Mouse (Mus musculus): Measurements from ENCODE around the gene Pdia3. TPM values are rescaled to one million over a fixed set of nuclear protein-coding genes. Genes with fewer than 3 reads are reported as not detected.

The Pdia3 gene
- polyA plus RNA-seq, 1 experiment from 2014 or later: 174 TPM

GRCm38 (mm10) chr2:121412843-121413386 is 660 bp upstream of the Pdia3 start:
- Histone ChIP-seq H3K4me1 (ENCODE audit: control insufficient read depth, insufficient read depth, low read length) (peaks cover 14% of the 10 kb centered on the region), H3K27ac (ENCODE audit: low read depth, low read length) (peak overlapping the region; percentile 97), H3K4me2 (ENCODE audit: low read length) (peak overlapping the region; percentile 81), H3K9ac (ENCODE audit: low read length) (peak overlapping the region; percentile 98), H3K27me3 (replicated peaks; ENCODE audit: control insufficient read depth, insufficient read depth, low read length) (no peaks in the 10 kb centered on the region), H3K4me3 (ENCODE audit: low read depth, low read length) (peak overlapping the region; percentile 97), H3K36me3 (ENCODE audit: control insufficient read depth, insufficient read depth, low read length) (peaks cover 10% of the 10 kb centered on the region; the same call in 1 of the 2 replicates), H3K9me3 (replicated peaks; ENCODE audit: control insufficient read depth, low read length) (no peaks in the 10 kb centered on the region)
- no peak for DNase-seq (ENCODE audit: low spot score)
- WGBS: 12% methylated on average over 4 of the region's 4 CpGs
- ATAC-seq: 0 out of 2 replicates have a peak, but pooled peaks have one; percentile 1

- under 1% methylated on average over 32 of the region's 32 CpGs for WGBS
- Histone ChIP-seq H3K9ac (ENCODE audit: low read length) (peak overlapping the region; percentile 98), H3K27me3 (replicated peaks; ENCODE audit: control insufficient read depth, insufficient read depth, low read length) (no peaks in the 10 kb centered on the region), H3K9me3 (replicated peaks; ENCODE audit: control insufficient read depth, low read length) (no peaks in the 10 kb centered on the region), H3K27ac (ENCODE audit: low read depth, low read length) (peak overlapping the region; percentile 97), H3K36me3 (ENCODE audit: control insufficient read depth, insufficient read depth, low read length) (peaks cover 23% of the 10 kb centered on the region), H3K4me1 (ENCODE audit: control insufficient read depth, insufficient read depth, low read length) (peaks cover 14% of the 10 kb centered on the region), H3K4me3 (ENCODE audit: low read depth, low read length) (peak overlapping the region; percentile 97), H3K4me2 (ENCODE audit: low read length) (peak overlapping the region; percentile 81)
- DNase-seq (ENCODE audit: low spot score) (peak; percentile 41), ATAC-seq (peak; percentile 54)
Observed at GRCm38 (mm10) chr2:121414139-121414685, 637 bp downstream of the Pdia3 start.

- Histone ChIP-seq H3K27ac (ENCODE audit: low read depth, low read length) (no peak overlapping the region), H3K9me3 (replicated peaks; ENCODE audit: control insufficient read depth, low read length) (no peaks in the 10 kb centered on the region), H3K4me1 (ENCODE audit: control insufficient read depth, insufficient read depth, low read length) (peaks cover 14% of the 10 kb centered on the region), H3K9ac (ENCODE audit: low read length) (peak overlapping the region; percentile 98), H3K4me2 (ENCODE audit: low read length) (peak overlapping the region; percentile 81), H3K4me3 (ENCODE audit: low read depth, low read length) (peak overlapping the region; percentile 97), H3K36me3 (ENCODE audit: control insufficient read depth, insufficient read depth, low read length) (peaks cover 23% of the 10 kb centered on the region), H3K27me3 (replicated peaks; ENCODE audit: control insufficient read depth, insufficient read depth, low read length) (no peaks in the 10 kb centered on the region)
- no peak for DNase-seq (ENCODE audit: low spot score)
- ATAC-seq: no peak
- WGBS: 64% methylated on average over 3 of the region's 3 CpGs
Observed at GRCm38 (mm10) chr2:121415103-121415502, 1.5 kb downstream of the Pdia3 start.

- H3K4me3 ChIP-seq (ENCODE audit: low read depth, low read length): peak overlapping the region; percentile 97
- peaks cover 14% of the 10 kb centered on the region for H3K4me1 ChIP-seq (ENCODE audit: control insufficient read depth, insufficient read depth, low read length)
- H3K9me3 ChIP-seq (replicated peaks; ENCODE audit: control insufficient read depth, low read length): no peaks in the 10 kb centered on the region
- no peak overlapping the region; the same call in 1 of the 2 replicates for H3K9ac ChIP-seq (ENCODE audit: low read length)
- no peaks in the 10 kb centered on the region for H3K27me3 ChIP-seq (replicated peaks; ENCODE audit: control insufficient read depth, insufficient read depth, low read length)
- H3K27ac ChIP-seq (ENCODE audit: low read depth, low read length): no peak overlapping the region
- WGBS: 89% methylated on average over 3 of the region's 3 CpGs
- H3K36me3 ChIP-seq (ENCODE audit: control insufficient read depth, insufficient read depth, low read length): peaks cover 23% of the 10 kb centered on the region
- DNase-seq (ENCODE audit: low spot score) (no peak), ATAC-seq (no peak)
- peak overlapping the region; percentile 81 for H3K4me2 ChIP-seq (ENCODE audit: low read length)
Observed at GRCm38 (mm10) chr2:121415591-121415990, 2.0 kb downstream of the Pdia3 start.

GRCm38 (mm10) chr2:121416356-121416755 is 2.8 kb downstream of the Pdia3 start:
- H3K4me3 ChIP-seq (ENCODE audit: low read depth, low read length): no peak overlapping the region
- WGBS: 93% methylated on average over 6 of the region's 6 CpGs
- DNase-seq (ENCODE audit: low spot score) (no peak), ATAC-seq (no peak)
- 0 out of 2 replicates have a peak overlapping the region, but pooled peaks have one; percentile 1 for H3K4me2 ChIP-seq (ENCODE audit: low read length)
- no peak overlapping the region for H3K27ac ChIP-seq (ENCODE audit: low read depth, low read length)
- H3K4me1 ChIP-seq (ENCODE audit: control insufficient read depth, insufficient read depth, low read length): peaks cover 14% of the 10 kb centered on the region
- H3K36me3 ChIP-seq (ENCODE audit: control insufficient read depth, insufficient read depth, low read length): peaks cover 23% of the 10 kb centered on the region
- H3K9me3 ChIP-seq (replicated peaks; ENCODE audit: control insufficient read depth, low read length): no peaks in the 10 kb centered on the region
- no peak overlapping the region for H3K9ac ChIP-seq (ENCODE audit: low read length)
- H3K27me3 ChIP-seq (replicated peaks; ENCODE audit: control insufficient read depth, insufficient read depth, low read length): no peaks in the 10 kb centered on the region

GRCm38 (mm10) chr2:121418476-121418875 is 4.9 kb downstream of the Pdia3 start:
- Histone ChIP-seq H3K4me1 (ENCODE audit: control insufficient read depth, insufficient read depth, low read length) (peaks cover 12% of the 10 kb centered on the region), H3K9ac (ENCODE audit: low read length) (no peak overlapping the region), H3K27me3 (replicated peaks; ENCODE audit: control insufficient read depth, insufficient read depth, low read length) (no peaks in the 10 kb centered on the region), H3K4me2 (ENCODE audit: low read length) (no peak overlapping the region), H3K27ac (ENCODE audit: low read depth, low read length) (no peak overlapping the region), H3K9me3 (replicated peaks; ENCODE audit: control insufficient read depth, low read length) (no peaks in the 10 kb centered on the region), H3K36me3 (ENCODE audit: control insufficient read depth, insufficient read depth, low read length) (peaks cover 35% of the 10 kb centered on the region), H3K4me3 (ENCODE audit: low read depth, low read length) (no peak overlapping the region)
- no peak for ATAC-seq
- WGBS: 97% methylated on average over 3 of the region's 3 CpGs
- DNase-seq (ENCODE audit: low spot score): no peak

GRCm38 (mm10) chr2:121423166-121423565 is 9.6 kb downstream of the Pdia3 start:
- H3K4me3 ChIP-seq (ENCODE audit: low read depth, low read length): no peak overlapping the region
- 91% methylated on average over 2 of the region's 2 CpGs for WGBS
- H3K36me3 ChIP-seq (ENCODE audit: control insufficient read depth, insufficient read depth, low read length): peaks cover 65% of the 10 kb centered on the region
- H3K27me3 ChIP-seq (replicated peaks; ENCODE audit: control insufficient read depth, insufficient read depth, low read length): no peaks in the 10 kb centered on the region
- H3K4me2 ChIP-seq (ENCODE audit: low read length): no peak overlapping the region
- H3K4me1 ChIP-seq (ENCODE audit: control insufficient read depth, insufficient read depth, low read length): no peaks in the 10 kb centered on the region
- DNase-seq (ENCODE audit: low spot score) (no peak), ATAC-seq (no peak)
- H3K9ac ChIP-seq (ENCODE audit: low read length): no peak overlapping the region
- H3K27ac ChIP-seq (ENCODE audit: low read depth, low read length): no peak overlapping the region
- no peaks in the 10 kb centered on the region for H3K9me3 ChIP-seq (replicated peaks; ENCODE audit: control insufficient read depth, low read length)

- ATAC-seq (no peak), DNase-seq (ENCODE audit: low spot score) (no peak)
- Histone ChIP-seq H3K27me3 (replicated peaks; ENCODE audit: control insufficient read depth, insufficient read depth, low read length) (no peaks in the 10 kb centered on the region), H3K27ac (ENCODE audit: low read depth, low read length) (no peak overlapping the region), H3K4me3 (ENCODE audit: low read depth, low read length) (no peak overlapping the region), H3K4me1 (ENCODE audit: control insufficient read depth, insufficient read depth, low read length) (no peaks in the 10 kb centered on the region), H3K9ac (ENCODE audit: low read length) (no peak overlapping the region), H3K36me3 (ENCODE audit: control insufficient read depth, insufficient read depth, low read length) (peaks cover 80% of the 10 kb centered on the region), H3K4me2 (ENCODE audit: low read length) (no peak overlapping the region), H3K9me3 (replicated peaks; ENCODE audit: control insufficient read depth, low read length) (no peaks in the 10 kb centered on the region)
- 89% methylated on average over 2 of the region's 2 CpGs for WGBS
Observed at GRCm38 (mm10) chr2:121425890-121426289, 12.3 kb downstream of the Pdia3 start.

- peak; percentile 61 for DNase-seq (ENCODE audit: low spot score)
- ATAC-seq: no peak
- whole genome bisulfite sequencing: 100% methylated on average over 1 of the region's 1 CpGs
Observed at GRCm38 (mm10) chr2:121434854-121435253, 21.3 kb downstream of the Pdia3 start.

More at GRCm38 (mm10) chr2:121434854-121435253, 21.3 kb downstream of the Pdia3 start:
- Histone ChIP-seq H3K27ac (ENCODE audit: low read depth, low read length) (no peak overlapping the region), H3K4me3 (ENCODE audit: low read depth, low read length) (no peak overlapping the region), H3K9ac (ENCODE audit: low read length) (no peak overlapping the region), H3K4me2 (ENCODE audit: low read length) (no peak overlapping the region), H3K36me3 (ENCODE audit: control insufficient read depth, insufficient read depth, low read length) (peaks cover 96% of the 10 kb centered on the region), H3K27me3 (replicated peaks; ENCODE audit: control insufficient read depth, insufficient read depth, low read length) (no peaks in the 10 kb centered on the region), H3K9me3 (replicated peaks; ENCODE audit: control insufficient read depth, low read length) (no peaks in the 10 kb centered on the region), H3K4me1 (ENCODE audit: control insufficient read depth, insufficient read depth, low read length) (no peaks in the 10 kb centered on the region)

All from forebrain, embryonic 14.5 days (tissue).